Mouse (Mus musculus): ENCODE measurements at regions not wholly inside any gene's neighbourhood (a gene's known extent, or its start where the extent isn't known, plus 50 kb on each side); places are given as distances from the start of the nearest gene placed in this dataset.

DNA sequence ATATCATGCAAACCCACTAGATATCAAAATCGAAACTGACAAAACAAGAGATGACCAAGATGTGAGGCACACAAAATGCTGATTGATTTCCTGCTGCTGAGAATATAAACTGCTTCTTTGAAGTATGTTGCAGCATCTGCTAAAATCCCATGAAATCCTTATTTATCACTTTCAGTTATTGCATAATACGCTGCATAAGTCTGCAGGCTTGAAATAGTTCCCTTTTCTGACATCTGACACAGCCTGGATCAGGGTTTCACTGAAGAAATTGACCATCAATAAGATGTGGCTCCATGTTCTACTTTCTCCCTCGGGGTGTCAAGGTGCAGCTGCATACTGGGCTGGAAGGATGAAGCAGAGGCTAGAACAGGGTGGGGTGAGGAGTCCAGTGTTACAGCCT, 348.7 kb upstream of the Dab2 start:
- TF ChIP-seq CTCF (conservative IDR thresholded peaks at IDR 0.05; ENCODE audit: low read length) (no peak), POU5F1 (IDR thresholded peaks at IDR 0.05; ENCODE audit: borderline replicate concordance, low read length) (no peak), NANOG (IDR thresholded peaks at IDR 0.05; ENCODE audit: borderline replicate concordance, low read length) (no peak)

All from E14TG2a.4 (cell line).